Mouse (Mus musculus) megakaryocyte, embryonic 14.5 days (primary cell): ENCODE measurements around the gene Marveld2.

Experiments
- FLI1 ChIP-seq: IDR thresholded peaks from 2 replicates; pipeline ENCODE4 v1.6.1; 2012; ENCODE audit warnings: low read length, inconsistent platforms, mixed read lengths
- GATA1 ChIP-seq: IDR thresholded peaks from 3 replicates; pipeline ENCODE4 v1.6.1; 2012; ENCODE audit warnings: mixed read lengths, low read length, inconsistent platforms, borderline replicate concordance

GRCm38 (mm10) chr13:100650550-100651438, 34.0 kb upstream of the Marveld2 start, which contains the start of the genes Ak6 and Rad17:
- TF ChIP-seq GATA1 (no peak), FLI1 (0 out of 2 replicates have a peak, but pooled peaks have one; percentile 6)
